Mouse (Mus musculus) heart, embryonic 11.5 days (tissue): ENCODE data around the gene Acot1. TPM values are rescaled to one million over a fixed set of nuclear protein-coding genes. Genes with fewer than 3 reads are reported as not detected.
"Not testable (repeated sequence)": the region's sequence is repeated elsewhere in the genome, so short reads cannot be mapped to it uniquely, and the experiment has no call there.

ENCODE experiments used
- ATAC-seq: fragments of 200-750 bp; cut with Nextera tagmentation; replicated peaks from 2 replicates; pipeline ENCODE4 v1.8.0; 2017; ENCODE audit warnings: moderate library complexity; ENCODE audit not compliant: insufficient number of reproducible peaks, low FRiP score, low TSS enrichment
- H3K27ac ChIP-seq: fragments of 300-500 bp; sonication (generic); 2 replicates; pipeline ENCODE4 v1.5.1; 2014; ENCODE audit warnings: mild to moderate bottlenecking, low read depth, low read length
- H3K27me3 ChIP-seq: fragments of 300-500 bp; sonication (generic); 2 replicates; pipeline ENCODE4 v1.6.1; 2014; ENCODE audit warnings: mild to moderate bottlenecking, low read length, mixed read lengths; ENCODE audit not compliant: control insufficient read depth, insufficient read depth
- H3K36me3 ChIP-seq: fragments of 300-500 bp; sonication (generic); 2 replicates; pipeline ENCODE4 v1.6.1; 2014; ENCODE audit warnings: mild to moderate bottlenecking, low read length, moderate library complexity, mixed read lengths; ENCODE audit not compliant: control insufficient read depth, insufficient read depth
- H3K4me1 ChIP-seq: fragments of 300-500 bp; sonication (generic); 2 replicates; pipeline ENCODE4 v1.6.1; 2014; ENCODE audit warnings: low read length; ENCODE audit not compliant: control insufficient read depth, insufficient read depth
- H3K4me2 ChIP-seq: fragments of 300-500 bp; sonication (generic); 2 replicates; pipeline ENCODE4 v1.6.1; 2014; ENCODE audit warnings: mild to moderate bottlenecking, moderate library complexity
- H3K4me3 ChIP-seq: fragments of 300-500 bp; sonication (generic); 2 replicates; pipeline ENCODE4 v1.5.1; 2014; ENCODE audit warnings: low read depth, low read length
- H3K9ac ChIP-seq: fragments of 300-500 bp; sonication (generic); 2 replicates; pipeline ENCODE4 v1.6.1; 2014; ENCODE audit warnings: mild to moderate bottlenecking, low read depth, low read length, moderate library complexity
- H3K9me3 ChIP-seq: fragments of 300-500 bp; sonication (generic); replicated peaks from 2 replicates; pipeline ENCODE4 v1.6.1; 2016; ENCODE audit warnings: low read length; ENCODE audit not compliant: control insufficient read depth
- WGBS: fragments of 180-500 bp; shearing (Covaris S2); extraction: QIAGEN DNeasy Blood & Tissue Kit; methylation state at CpG from one replicate; pipeline ENCODE4 v1.1.7; 2014; ENCODE audit not compliant: insufficient replicate concordance; 5-methylcytosine and 5-hydroxymethylcytosine counted together
- polyA plus RNA-seq: library from polyadenylated mRNA; unstranded; fragments of >200 nt; fragmentation: Nextera tagmentation; extraction: Ambion mirVana; gene quantifications from 2 replicates; pipeline ENCODE4 v1.2.1, GENCODE M21; 2014

The Acot1 gene
- polyA plus RNA-seq, 1 experiment from 2014 or later, result 20.7 TPM

DNA sequence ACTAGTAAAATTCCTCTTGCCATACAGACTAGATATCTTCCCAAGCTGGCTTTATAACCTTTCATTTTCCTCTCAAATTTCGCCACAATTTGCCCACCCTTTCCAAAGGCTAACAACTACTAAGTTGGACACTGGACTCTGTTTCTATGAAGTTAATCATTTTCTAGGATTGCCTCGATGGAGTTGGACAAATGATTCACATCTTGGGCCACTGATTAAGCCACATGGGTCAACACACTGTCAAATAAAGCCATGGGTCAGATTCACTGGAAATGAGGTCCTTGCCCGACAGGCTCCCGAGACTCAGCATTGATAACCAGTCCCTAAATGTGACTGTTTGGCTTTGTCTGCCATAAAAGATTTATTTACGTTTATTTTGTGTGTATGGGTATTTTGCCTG, 33.0 kb downstream of the Acot1 start:
- Histone ChIP-seq H3K4me2 (no peak overlapping the region), H3K4me3 (no peak overlapping the region), H3K27me3 (no peaks in the 10 kb centered on the region), H3K36me3 (no peaks in the 10 kb centered on the region), H3K27ac (no peak overlapping the region), H3K9me3 (no peaks in the 10 kb centered on the region), H3K4me1 (no peaks in the 10 kb centered on the region), H3K9ac (no peak overlapping the region)
- ATAC-seq, result no peak
- 82% methylated on average over 5 of the region's 5 CpGs for WGBS

DNA sequence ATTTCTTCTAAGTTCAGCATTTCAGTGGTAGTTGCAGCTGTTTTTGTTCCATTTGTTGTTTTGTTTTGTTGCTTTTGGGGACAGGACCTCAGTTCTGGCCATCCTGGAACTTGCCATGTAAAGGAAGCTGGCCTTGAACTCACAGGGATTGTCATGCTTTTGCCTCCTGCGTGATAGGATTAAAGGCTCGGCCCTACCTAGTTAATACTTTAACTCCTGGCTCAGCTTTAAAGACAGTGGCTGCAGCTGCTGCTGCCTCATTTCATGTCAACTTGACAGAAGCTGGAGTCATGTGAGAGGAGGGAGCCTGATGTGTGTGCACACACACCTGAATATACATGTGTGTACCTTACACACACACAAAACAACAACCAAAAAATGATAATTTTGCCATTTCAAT, 34.8 kb downstream of the Acot1 start:
- Histone ChIP-seq H3K36me3 (no peaks in the 10 kb centered on the region), H3K27me3 (no peaks in the 10 kb centered on the region), H3K4me2 (no peak overlapping the region), H3K4me3 (no peak overlapping the region), H3K27ac (no peak overlapping the region), H3K9ac (no peak overlapping the region), H3K4me1 (no peaks in the 10 kb centered on the region), H3K9me3 (0 out of 2 replicates have a peak, but pooled peaks cover 2% of the 10 kb centered on the region)
- 74% methylated on average over 2 of the region's 2 CpGs for WGBS
- no peak for ATAC-seq

DNA sequence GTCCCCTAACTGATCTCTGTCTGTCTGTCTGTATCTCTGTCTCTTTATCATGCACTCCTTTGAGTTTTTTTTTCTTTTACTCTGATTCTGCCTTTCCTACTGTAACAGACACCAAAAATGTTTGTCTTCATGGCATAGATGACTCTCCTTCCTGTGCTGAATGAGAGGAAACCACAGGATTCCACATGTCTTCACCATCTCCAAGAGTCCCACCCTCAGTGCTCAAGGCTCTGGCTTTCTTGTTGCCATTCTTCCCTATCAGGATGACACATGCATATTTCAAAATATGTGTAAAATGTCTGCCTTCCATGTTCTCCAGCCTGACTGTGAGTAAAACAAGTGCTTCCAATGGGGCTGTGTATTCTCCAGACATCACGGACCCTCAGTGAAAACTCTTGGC, 37.6 kb downstream of the Acot1 start:
- Histone ChIP-seq H3K9me3 (0 out of 2 replicates have a peak, but pooled peaks cover 2% of the 10 kb centered on the region), H3K27ac (no peak overlapping the region), H3K4me2 (no peak overlapping the region), H3K4me3 (no peak overlapping the region), H3K4me1 (no peaks in the 10 kb centered on the region), H3K27me3 (peaks cover under 1% of the 10 kb centered on the region), H3K36me3 (no peaks in the 10 kb centered on the region), H3K9ac (no peak overlapping the region)
- ATAC-seq, result no peak
- WGBS, result 85% methylated on average over 1 of the region's 1 CpGs

DNA sequence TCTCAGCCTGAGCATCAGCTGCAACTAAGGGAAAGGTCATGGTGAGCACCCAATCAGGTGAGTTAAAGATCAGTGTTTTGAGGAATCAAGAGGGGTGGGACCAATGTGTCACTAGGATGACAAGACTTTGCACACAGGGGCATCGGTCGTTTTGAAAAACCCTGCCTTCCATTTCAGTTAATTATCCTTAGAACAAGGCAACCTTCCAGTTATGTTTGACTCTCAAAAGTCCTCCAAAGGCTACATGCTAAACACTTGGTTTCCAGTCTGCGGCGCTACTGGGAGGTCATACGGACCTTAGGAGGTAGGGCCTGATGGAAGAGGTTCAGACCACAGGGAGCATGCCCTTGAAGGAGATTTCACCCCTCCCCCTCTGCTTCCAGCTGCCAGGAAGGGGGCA, 41.5 kb downstream of the Acot1 start:
- not testable (repeated sequence) for H3K4me3 ChIP-seq, H3K27ac ChIP-seq, H3K4me1 ChIP-seq, H3K36me3 ChIP-seq, ATAC-seq, H3K4me2 ChIP-seq, H3K9me3 ChIP-seq, H3K9ac ChIP-seq
- H3K27me3 ChIP-seq, result peaks cover 19% of the 10 kb centered on the region
- WGBS, result 76% methylated on average over 5 of the region's 5 CpGs

GRCm38 (mm10) chr12:84051937-84052474, 42.7 kb downstream of the Acot1 start, which contains the start of gene Acot3:
Gene Acot3 (plus strand): TSS chr12:84052144.
- H3K9me3 ChIP-seq, result 0 out of 2 replicates have a peak, but pooled peaks cover 2% of the 10 kb centered on the region
- H3K4me1 ChIP-seq, result peaks cover 5% of the 10 kb centered on the region
- 70% methylated on average over 5 of the region's 5 CpGs for WGBS
- no peak for ATAC-seq
- no peak within 1 kb of the TSS for H3K27ac ChIP-seq
- H3K36me3 ChIP-seq, result no peaks in the 10 kb centered on the region
- peak within 1 kb of the TSS; percentile 91 for H3K4me2 ChIP-seq
- H3K4me3 ChIP-seq, result peak within 1 kb of the TSS; percentile 46; the same call in 1 of the 2 replicates
- peaks cover 19% of the 10 kb centered on the region for H3K27me3 ChIP-seq
- H3K9ac ChIP-seq, result no peak within 1 kb of the TSS

GRCm38 (mm10) chr12:84052609-84053008, 43.3 kb downstream of the Acot1 start:
- ATAC-seq, result no peak
- H3K4me2 ChIP-seq, result peak overlapping the region; percentile 91; the same call in 1 of the 2 replicates
- WGBS, result 71% methylated on average over 7 of the region's 7 CpGs

GRCm38 (mm10) chr12:84053173-84053572, 43.9 kb downstream of the Acot1 start:
- no peak overlapping the region for H3K27ac ChIP-seq
- 10% methylated on average over 16 of the region's 16 CpGs for WGBS
- peaks cover 5% of the 10 kb centered on the region for H3K4me1 ChIP-seq
- H3K4me2 ChIP-seq, result peak overlapping the region; percentile 91
- H3K27me3 ChIP-seq, result peaks cover 19% of the 10 kb centered on the region
- H3K36me3 ChIP-seq, result no peaks in the 10 kb centered on the region
- H3K9ac ChIP-seq, result peak overlapping the region; percentile 49; the same call in 1 of the 2 replicates
- no peak for ATAC-seq
- H3K9me3 ChIP-seq, result 0 out of 2 replicates have a peak, but pooled peaks cover under 1% of the 10 kb centered on the region
- H3K4me3 ChIP-seq, result peak overlapping the region; percentile 46

More at GRCm38 (mm10) chr12:84052609-84053008, 43.3 kb downstream of the Acot1 start:
- Histone ChIP-seq H3K4me1 (peaks cover 5% of the 10 kb centered on the region), H3K36me3 (no peaks in the 10 kb centered on the region), H3K9ac (no peak overlapping the region), H3K4me3 (no peak overlapping the region; the same call in 1 of the 2 replicates), H3K27me3 (peaks cover 19% of the 10 kb centered on the region), H3K9me3 (0 out of 2 replicates have a peak, but pooled peaks cover 2% of the 10 kb centered on the region), H3K27ac (no peak overlapping the region)

DNA sequence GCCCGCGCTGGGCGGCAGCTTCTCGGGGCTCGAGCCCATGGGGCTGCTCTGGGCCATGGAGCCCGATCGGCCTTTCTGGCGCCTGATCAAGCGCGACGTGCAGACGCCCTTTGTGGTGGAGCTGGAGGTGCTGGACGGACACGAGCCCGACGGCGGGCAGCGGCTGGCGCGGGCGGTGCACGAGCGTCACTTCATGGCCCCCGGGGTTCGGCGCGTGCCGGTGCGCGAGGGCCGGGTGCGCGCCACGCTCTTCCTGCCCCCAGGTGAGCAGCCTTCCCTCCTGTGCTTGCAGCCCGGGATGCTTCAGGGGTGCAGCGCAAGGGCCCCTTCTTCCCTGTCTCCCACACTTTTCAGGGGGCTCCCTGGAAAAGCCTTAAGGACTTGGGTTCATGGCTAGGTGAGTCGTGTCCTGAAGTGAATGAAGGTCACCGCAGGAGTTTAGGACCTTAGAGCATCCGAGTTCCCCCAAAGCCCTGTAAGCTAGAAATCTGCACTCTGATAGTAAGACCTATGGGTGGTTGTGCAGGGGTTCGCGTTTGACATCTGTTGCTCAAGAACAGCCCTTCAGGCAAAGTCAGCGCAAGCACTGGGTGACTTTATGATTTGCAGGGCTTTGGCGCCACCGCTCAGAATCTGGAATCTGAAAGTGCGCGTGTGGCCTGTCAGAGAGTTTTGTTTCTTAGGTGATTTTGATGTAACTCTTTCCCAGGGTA, 44.5 kb downstream of the Acot1 start:
- no peaks in the 10 kb centered on the region for H3K9me3 ChIP-seq
- peak overlapping the region; percentile 46 for H3K4me3 ChIP-seq
- H3K9ac ChIP-seq, result peak overlapping the region; percentile 49; the same call in 1 of the 2 replicates
- no peak overlapping the region for H3K27ac ChIP-seq
- peaks cover 5% of the 10 kb centered on the region for H3K4me1 ChIP-seq
- WGBS, result 3% methylated on average over 39 of the region's 46 CpGs
- ATAC-seq, result no peak
- no peaks in the 10 kb centered on the region for H3K36me3 ChIP-seq
- H3K4me2 ChIP-seq, result peak overlapping the region; percentile 91
- peaks cover 19% of the 10 kb centered on the region for H3K27me3 ChIP-seq
